In the genomic region with DNA sequence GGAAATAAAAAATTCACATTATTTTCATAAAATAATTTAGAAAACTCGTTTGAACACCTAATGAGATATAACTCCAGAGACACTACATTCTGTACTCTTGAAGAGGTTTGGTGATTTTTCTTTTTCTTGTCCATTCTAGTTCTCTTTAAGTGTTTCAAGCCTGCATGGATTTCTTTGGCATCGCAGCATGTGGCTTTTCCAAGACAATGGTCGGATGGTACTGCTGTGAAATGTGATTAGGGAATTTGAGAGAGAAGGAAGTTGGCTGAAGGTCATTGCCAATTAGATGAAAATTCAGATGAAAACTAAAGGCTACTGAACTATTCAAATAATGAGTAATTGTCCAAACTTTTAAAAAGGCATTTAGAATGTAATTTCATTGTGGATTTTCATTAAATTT, we compare ENCODE assay signal across 16 mouse cellular contexts.
"Had no signal": no experiment of that assay in that cellular context is flagged by ENCODE, and none has a peak within 500 bp of the region (broad histone marks: within the 10 kb centered on the region; RNA-seq: fewer than 3 reads in every experiment).

No protein-coding gene starts in this region.

- H3K36me3 ChIP-seq: kidney, embryonic 15.5 days; limb, embryonic 15.5 days; liver, embryonic 13.5 days; lung, embryonic 15.5 days; midbrain, embryonic 12.5 days; neural tube, embryonic 12.5 days had no signal

- H3K9ac ChIP-seq: kidney, embryonic 15.5 days; limb, embryonic 15.5 days; liver, embryonic 13.5 days; liver, postnatal 0 days; lung, embryonic 15.5 days; midbrain, embryonic 12.5 days; neural tube, embryonic 12.5 days had no signal

- H3K4me1 ChIP-seq: kidney, embryonic 15.5 days; limb, embryonic 15.5 days; liver, embryonic 13.5 days; lung, embryonic 15.5 days; megakaryocyte, embryonic 14.5 days; midbrain, embryonic 12.5 days; neural tube, embryonic 12.5 days had no signal

- H3K27me3 ChIP-seq: kidney, embryonic 15.5 days; limb, embryonic 15.5 days; liver, embryonic 13.5 days; lung, embryonic 15.5 days; megakaryocyte, embryonic 14.5 days; midbrain, embryonic 12.5 days; neural tube, embryonic 12.5 days had no signal

- H3K27ac ChIP-seq: kidney, embryonic 15.5 days; left cerebral cortex, adult 2 months; limb, embryonic 15.5 days; liver, embryonic 13.5 days; lung, embryonic 15.5 days; macrophage; midbrain, embryonic 12.5 days; neural tube, embryonic 12.5 days; stomach, postnatal 0 days had no signal

- ATAC-seq: liver, postnatal 0 days had no signal

- H3K4me3 ChIP-seq: kidney, embryonic 15.5 days; left cerebral cortex, adult 2 months; limb, embryonic 15.5 days; liver, embryonic 13.5 days; lung, embryonic 15.5 days; megakaryocyte, embryonic 14.5 days; midbrain, embryonic 12.5 days; neural tube, embryonic 12.5 days had no signal

- H3K4me2 ChIP-seq: kidney, embryonic 15.5 days; limb, embryonic 15.5 days; liver, embryonic 13.5 days; lung, embryonic 15.5 days; midbrain, embryonic 12.5 days; neural tube, embryonic 12.5 days had no signal

- DNase-seq: kidney, adult 2 months; kidney, postnatal 14 days; liver, embryonic 13.5 days; liver, postnatal 0 days; lung, postnatal 14 days; right cerebral cortex, adult 18-20 months; thymus, postnatal 4 days had no signal

- H3K9me3 ChIP-seq: kidney, embryonic 15.5 days; limb, embryonic 15.5 days; liver, embryonic 13.5 days; lung, embryonic 15.5 days; megakaryocyte, embryonic 14.5 days; midbrain, embryonic 12.5 days; neural tube, embryonic 12.5 days had no signal
